Mouse (Mus musculus) cerebellum, postnatal 14 days (tissue): Measurements from ENCODE around the gene Frmpd2.
"Not testable (repeated sequence)": the region's sequence is repeated elsewhere in the genome, so short reads cannot be mapped to it uniquely, and the experiment has no call there.

ENCODE experiments used
- DNase-seq, 2 experiments: peaks; one replicate each; pipeline ENCODE4 v3.0.0; 2021; ENCODE audit warnings: mixed read lengths in 2 of 2

The Frmpd2 gene

DNA sequence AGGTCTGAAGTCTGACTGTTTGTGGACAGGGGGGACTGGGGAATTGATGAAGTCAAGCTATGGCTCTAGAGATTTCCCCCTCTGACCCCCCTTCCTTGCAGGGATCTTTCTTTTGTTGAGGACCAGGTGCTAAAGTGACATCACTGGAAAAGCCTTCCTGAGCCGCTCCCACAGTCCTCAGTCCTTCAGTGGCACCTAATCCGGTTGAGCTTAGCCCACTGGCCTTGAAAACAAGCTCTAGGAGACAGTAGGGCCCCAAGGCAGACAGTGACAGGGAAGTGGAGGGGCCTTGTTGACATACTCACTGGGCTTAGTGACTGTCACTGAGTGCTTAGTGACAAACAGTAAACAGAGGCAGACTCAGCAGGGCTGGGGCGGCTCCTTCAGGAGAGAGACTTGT is at the start of gene Frmpd2:
TSS of gene Frmpd2 (plus strand) at position 366 of the 400 bp plus-strand sequence.
- DNase-seq = no peak

DNA sequence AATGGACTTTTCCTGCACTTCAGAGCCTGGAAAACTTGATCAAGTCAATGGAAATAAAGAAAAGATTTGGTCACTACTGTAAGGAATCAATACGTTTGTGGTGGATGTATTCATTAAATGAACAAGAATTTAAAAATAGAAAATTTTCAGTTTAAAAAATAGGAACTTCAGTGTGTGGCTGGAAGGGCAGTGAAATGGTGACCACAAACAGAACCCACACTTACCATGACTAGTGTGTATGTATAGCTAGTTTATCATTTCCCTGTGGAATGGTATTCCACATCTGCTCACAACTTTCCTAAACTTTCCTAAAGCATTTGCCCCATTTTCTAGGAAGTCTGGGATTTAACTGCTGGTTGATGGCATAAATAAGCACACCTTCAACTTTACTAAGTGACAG is 48.5 kb upstream of the Frmpd2 start:
- DNase-seq = no peak

DNA sequence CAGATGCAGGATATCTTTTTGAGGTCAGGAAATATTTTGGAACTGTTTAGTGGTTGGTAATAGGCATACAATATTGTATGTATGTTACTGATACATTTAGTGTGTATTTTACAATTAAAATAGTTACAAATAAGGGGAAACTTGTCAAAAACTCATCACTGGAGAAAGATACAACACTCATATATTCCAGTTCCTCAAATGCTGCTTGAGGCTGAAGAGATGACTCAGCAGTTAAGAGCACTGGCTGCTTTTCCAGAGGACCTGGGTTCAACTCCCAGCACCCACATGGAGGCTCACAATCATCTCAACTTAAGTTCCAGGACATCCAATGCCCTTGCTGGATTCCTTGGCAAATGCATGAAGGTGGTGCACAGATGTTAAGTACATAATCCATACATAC is 47.4 kb upstream of the Frmpd2 start:
- DNase-seq = no peak

DNA sequence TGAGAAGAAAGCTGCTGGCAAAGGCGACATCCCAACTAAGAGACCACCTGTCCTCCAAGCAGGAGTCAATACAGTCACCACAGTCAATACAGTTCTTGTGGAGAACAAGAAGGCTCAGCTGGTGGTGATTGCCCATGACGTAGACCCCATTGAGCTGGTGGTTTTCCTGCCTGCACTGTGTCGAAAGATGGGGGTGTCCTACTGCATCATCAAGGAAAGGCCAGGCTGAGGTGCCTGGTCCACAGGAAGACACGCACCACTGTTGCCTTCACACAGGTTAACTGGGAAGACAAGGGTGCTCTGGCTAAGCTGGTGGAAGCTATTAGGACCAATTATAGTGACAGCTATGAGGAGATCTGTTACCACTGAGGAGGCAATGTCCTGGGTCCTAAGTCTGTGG is 39.0 kb upstream of the Frmpd2 start:
- not testable (repeated sequence) for DNase-seq

DNA sequence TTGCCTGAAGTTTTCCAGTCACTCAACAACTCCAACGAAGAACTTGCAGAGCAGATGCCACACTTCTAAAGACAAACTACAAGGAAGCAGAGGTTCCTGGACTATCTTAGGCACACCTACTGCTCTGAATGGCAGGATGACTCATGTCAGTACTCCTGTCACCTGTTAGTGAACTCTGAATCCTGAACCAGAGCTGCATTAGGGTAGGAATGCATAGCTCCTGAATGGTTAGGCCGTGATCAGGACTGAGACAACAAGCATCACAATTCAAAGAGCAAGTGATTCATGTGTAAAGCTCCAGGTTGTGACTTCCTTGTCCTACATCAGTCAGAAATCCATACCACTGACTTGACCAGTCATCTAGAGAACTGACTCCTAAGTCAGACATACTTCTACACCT is 27.7 kb upstream of the Frmpd2 start:
- DNase-seq = no peak

DNA sequence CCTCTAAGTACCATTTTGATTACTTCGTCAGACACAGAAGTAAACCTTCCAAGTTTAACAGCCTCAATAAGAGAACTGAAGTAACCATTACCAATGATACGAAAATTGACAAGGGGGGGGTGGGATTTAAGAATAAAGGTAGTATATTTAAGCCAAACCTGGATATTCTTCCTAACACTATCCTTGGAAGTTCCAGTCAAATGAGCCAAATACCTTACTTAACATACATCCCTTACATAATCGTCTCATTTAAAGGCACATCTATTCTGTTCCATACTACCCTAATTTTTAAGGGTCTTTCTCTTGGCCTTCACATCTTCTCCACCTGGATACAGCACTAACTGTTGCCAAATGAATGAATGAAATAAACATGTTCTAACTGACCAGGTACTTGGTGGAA is 25.5 kb upstream of the Frmpd2 start:
- DNase-seq = no peak

DNA sequence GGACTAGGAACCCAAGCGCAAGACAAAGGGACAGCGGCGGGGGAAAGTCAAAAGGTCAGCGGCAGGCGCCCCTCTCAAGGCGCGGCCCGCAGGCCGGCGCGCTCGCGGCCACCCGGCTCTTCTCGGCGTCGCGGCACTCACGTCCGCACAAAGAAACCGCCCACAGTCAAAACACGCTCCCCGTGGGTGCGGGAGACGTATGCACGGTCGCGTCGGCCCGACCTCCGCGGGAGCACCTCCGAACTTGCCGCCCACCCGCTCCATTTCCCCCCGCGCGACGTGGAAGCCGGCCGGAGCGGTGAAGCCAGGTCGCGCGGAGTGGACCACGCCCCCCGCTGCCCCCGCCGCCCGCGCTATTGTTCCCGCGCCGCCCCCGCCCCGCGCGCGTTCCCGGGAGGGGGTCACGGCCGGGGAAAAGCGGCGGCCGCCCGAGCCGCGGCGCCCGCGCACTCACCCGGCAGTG is 24.9 kb upstream of the Frmpd2 start:
- DNase-seq = no peak

DNA sequence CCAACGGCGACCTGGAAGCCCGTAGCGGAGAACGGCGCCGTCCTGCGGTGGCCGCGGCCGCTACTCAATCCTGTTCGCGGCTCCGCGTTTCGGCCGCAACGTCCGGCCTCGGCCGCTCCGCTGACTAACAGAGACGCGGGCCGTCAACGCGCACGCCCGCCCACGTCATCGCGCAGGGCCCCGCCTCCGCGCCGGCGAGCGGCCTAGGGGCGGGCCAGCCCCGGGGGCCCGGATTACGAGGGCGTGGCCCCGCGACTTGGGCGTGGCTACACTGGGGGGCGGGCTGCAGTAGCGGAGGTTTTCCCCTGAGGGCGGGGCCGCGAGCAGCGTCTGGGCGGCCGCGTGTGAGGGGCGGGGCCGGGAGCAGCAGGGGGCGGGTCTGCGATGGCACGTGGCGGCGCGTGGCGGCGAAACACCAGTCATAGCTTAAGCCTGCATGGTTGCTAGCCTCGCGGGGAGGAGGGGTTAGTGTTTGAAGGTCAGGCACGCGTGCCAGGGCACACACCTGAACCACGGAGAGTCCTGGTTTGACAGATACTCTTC is 24.4 kb upstream of the Frmpd2 start, which contains the start of gene Mapk8:
TSS of gene Mapk8 (minus strand) at position 132 of the 543 bp plus-strand sequence.
- peak; percentile 97 to 98 for DNase-seq

DNA sequence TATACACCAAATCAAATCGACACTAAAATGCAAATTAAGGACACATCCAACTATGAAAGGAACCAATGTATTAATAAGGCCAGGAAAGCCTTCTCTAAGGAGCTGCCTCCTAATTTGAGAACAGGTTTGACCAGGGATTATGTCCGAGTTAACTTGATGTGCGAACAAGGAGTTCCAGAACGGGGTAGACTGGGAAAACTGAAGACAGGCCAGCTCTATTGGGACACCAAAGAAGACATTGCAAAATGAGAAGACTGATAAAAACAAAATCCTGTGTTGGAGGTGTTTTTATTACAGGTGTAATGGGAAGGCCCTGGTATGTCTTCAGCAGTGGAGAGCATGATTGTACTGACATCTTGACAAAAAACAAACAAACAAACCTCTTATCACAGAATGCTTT is 23.2 kb upstream of the Frmpd2 start:
- DNase-seq = no peak

DNA sequence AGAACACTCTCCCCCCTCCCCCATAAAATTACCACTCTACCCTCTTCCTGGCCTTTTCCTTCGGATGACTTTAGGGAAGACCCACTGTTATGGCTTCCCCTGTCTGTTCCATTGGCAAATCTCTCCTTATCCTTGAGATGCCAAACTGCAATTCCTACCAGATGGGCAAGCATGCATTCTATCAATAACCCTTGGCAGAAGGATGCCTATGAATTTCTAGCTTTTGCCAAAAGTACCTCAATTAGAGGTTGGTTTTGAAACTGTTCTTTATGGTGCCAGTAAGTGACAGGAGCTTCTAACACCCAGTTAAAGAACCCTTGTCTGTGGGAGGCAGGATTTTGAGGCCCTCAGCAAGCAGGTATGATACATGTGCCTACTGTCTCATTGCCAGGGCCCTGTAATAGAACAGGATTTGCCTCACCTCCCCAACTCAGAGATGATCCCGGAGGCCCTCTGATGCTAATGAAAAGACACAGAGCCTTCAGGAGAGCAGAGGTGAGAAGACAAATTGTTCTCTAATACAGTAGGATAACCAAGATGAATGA is 22.1 kb upstream of the Frmpd2 start:
- peak; percentile 10 to 30 for DNase-seq

DNA sequence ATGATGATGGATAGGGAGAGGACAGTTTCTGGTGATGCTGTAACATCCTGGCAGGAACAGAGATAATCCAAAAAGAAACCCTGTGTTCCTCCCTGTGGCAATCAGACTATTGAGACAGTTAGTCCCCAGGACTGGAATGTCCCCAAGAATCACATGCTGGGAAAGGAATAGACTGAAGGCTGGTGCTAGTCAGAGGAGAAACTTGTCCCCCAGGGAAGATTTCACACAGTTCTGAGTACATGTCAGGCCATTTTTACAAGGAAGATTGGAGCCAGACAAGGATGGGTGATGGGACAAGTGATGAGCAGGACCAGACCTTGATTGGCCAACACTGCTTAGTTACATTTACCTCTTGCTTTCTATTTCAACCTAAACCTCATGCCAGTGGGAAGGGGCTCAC is 21.2 kb upstream of the Frmpd2 start:
- DNase-seq = no peak

DNA sequence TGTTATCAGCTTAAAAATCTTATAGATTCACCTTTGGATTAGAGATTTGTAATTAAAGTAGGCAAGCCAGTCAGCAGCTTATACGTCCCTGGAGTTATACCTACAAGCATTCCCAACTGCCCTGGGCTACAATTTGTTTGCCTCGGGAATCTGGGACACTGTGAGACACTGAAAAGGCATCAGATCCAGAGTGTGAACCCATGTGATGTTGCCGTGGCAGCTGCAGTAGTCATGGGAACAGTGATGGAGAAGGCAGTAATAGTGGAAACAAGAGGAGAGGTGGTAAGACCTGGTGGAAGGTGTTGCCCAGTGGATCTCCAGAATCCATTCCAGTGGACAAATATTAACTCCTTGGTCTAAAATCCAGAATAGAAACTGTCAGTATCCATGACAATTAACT is 7.8 kb upstream of the Frmpd2 start:
- no peak for DNase-seq

DNA sequence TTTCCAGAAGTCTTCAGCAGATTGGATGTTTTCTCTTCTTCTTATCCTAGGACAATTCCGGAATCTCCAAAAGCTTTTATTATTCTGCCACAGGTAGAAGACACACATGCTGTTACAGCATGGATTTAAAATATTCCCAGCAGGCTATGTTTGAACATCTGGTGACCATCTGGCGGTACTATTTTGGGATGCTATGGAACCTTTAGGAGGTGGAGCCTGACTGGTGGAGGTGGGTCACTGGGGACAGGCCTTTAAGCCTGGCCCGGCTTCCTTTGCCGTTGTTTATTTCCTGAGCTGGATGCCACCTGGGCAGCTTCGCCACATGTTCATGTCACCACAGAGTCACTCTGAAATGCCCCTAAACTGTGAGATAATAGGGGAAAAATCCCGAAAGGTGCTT is 3.7 kb upstream of the Frmpd2 start:
- no peak for DNase-seq

DNA sequence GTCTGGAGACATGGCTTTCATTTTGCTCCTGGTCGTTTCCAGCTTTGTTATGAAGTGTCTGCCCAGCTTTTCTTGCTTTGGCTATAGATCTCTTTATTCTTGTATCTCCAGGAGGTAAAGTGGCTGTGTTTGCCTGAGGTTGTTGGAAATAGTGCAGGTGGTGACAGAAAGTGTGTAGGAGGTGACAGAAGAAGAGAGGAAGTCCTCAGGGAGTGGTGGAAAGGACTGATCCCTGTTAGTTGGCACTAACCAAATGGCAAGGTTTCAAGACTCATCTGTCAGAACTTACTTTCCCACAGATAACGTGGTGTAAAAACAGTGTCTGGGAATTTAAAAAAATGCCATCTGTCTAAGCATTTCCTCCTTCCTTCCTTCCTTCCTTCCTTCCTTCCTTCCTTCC is 3.0 kb downstream of the Frmpd2 start:
- no peak for DNase-seq

DNA sequence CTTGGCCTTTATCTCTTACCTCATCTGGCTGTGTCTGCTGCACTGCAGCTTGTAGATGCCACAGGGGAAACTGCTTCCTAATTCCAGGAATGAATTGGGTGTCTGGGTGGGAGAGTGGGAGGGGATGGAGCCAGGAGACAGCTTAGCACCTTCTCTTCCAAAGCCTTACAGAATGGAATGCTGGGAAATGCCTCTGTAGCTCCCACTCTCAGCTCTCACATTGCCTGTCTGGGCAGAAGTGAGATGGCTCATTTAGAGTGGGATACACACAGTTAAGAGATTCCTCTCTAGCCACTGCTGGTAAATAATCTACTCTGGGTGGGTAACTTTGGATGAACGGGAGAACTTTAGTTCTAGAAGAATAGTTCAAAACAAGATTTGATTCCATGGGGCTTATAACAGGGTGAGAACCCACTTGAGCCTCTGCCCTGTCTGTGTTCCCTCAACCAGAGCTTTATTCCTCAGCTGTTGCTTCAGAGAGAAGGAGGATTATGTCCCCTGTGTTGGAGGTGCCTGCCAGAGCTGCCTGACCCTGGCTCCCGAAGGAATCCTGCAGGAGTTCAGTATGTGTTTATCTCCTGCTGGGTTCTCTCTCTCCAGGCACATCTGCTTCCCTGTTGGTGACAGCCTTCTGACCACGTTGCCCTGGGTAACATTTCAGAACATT is 4.7 kb downstream of the Frmpd2 start:
- DNase-seq = no peak

DNA sequence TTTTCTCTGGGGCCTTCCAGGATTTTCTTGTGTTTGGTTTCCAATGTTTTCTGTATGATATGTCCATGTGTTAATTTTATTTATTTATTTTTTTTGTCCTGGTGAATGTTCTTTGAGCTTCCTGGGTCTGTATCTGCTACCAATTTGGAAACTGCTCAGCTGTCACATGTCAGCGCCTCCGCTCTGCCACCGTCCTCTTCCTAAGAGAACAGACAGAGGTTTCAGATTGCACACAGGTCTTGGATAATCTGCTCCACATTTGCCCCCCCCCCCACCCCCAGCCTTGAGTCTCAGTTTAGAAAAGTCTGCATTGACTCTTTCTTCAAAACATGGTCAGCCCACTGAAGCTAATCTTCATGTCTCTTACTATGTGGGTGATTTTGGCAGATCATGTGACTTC is 10.5 kb downstream of the Frmpd2 start:
- DNase-seq = no peak

DNA sequence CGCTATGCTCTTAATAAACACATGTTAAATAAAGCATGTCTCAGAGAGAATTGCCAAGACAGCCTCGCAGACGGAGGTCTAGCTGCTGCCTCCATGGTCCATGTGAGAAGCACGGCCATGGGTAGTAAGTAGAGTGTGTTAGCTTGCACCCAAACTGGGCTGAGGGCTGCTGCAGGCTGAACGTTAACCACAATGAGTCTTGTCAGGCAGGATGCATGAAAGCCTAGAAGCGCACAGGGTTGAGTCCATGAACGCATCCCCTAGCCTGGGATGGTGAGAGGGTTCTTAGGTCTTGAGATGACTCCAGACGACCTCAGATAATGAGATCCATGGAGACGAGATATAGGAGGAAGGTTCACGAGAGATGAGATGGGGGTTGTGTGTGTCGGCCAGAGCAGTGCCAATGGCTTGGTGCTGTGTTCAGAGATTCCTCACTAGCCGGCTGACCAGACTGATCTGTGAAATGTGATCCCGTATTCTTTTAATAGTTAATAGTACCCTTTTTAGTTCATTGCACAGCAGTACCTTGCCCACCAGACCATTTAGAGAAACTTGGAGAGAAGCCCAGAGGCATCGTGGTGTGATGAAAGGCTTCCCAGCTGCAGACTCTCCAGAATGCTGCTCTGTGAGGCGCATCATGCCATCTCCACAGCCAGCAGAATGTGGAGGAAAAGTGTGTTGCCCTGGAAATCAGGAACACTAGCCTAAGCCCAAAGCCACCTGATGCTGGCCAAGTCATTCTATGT is 16.5 kb downstream of the Frmpd2 start:
- no peak for DNase-seq

DNA sequence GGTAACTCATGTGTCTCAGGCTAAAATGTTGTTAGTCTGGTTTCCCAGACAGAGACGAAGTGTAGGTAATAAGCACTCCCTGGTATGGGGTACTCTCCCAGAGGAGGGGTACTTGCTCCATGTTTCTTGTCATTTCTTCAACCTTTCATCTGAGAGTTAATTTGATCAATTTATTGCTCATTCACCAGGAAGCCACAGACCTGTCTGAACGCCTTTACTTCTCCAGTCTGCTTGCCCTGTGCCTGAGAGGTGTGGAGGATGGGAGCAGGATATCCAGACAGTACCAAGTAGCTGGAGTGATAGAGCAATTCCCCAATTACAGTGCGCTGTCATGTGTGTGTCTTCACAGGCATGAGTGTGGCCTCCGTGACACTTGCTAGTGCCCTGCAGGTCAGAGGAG is 23.7 kb downstream of the Frmpd2 start:
- no peak for DNase-seq

DNA sequence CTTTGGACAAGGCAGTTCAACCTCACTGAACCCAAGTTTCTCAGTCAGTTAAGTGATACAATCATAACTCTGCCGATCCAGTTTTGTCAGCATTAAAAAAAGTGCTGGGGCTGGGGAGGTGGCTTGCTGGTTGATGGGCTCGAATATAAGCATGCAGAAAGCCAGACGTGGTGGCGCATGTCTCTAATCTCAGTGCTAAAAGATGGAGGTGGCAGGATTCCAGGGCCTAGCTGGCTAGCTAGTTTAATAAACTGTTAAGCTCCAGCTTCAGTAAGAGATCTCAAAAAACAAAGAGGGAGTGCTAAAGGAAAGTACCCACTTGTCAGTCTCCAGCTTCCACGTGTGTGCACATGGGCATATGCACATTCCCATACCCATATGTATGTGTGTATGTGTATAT is 25.9 kb downstream of the Frmpd2 start:
- no peak for DNase-seq

DNA sequence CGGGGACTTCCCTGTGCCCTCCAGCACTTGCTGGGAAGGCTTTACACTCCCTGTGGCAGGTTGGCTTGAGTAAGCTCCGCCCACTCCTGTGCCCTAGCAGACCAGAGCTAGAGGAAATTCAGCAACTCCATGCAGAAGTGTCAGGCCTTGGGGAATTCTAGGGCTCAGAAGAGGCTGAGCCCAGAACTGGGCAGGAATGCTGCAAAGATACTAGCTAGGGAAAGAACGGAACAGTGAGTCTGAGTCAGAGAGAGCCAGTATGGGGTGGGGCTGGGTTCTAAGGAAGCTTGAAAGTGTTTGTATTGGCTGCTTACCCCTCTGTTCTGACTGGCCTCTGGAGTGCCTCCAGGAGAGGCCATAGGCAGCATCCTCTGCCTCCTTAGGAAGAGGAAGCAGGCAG is 27.4 kb downstream of the Frmpd2 start:
- no peak for DNase-seq

DNA sequence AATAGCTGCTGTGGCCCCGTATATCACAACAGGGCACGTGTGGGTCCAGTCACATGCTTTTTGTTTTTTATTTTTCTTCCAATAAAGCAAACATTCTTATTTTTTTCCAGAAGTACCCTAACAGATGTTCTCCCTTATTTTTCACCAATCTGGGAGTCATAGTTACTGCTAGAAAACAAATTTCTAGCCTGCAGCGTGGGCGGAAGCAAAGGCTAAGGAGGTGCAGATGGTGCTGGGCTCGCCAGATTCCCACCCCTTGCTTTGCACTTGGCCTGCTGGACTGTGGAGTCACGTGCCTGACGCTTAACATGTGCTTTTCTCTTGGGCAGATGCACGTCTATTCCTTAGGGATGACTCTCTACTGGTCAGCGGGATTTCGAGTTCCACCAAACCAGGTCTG is 29.1 kb downstream of the Frmpd2 start:
- peak; percentile 34 to 41 for DNase-seq

DNA sequence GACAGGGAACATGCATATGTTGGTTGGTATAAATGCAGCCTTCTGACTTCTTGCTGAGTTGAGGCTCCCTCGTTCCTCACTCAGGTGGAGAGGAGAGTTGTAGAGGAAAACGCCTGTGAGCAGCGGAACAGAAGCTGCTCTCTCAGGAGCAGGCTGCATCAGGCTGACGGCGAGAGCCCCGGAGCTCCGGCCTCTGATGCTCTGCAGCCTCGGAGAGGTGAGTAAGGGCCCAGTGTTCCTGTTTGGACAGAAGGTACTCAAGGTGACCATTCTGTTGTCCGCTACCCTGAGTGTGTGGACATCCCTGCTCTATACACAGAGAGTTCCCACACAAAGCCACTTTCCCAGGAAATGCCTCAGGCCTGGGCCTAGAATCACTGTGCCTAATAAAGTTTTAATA is 31.8 kb downstream of the Frmpd2 start:
- no peak for DNase-seq

DNA sequence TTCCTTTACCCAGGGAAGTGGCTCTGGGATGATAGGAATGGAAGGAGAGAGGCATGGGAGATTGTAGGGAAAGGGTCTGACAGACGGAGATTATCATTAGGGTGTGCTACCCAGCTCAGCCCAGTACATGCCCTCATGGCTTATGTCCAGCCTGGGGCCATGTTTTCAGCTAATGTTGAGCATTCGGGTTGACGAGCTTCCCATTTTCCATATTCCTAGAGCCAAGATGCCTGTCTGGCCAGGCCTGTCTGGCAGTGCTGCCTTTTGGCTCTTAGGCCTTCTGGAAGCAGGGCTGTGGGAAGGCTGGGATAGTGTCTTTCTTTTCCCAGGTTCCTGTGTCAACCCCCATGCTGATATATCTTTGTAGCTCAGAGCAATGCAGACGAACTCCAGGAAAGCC is 35.2 kb downstream of the Frmpd2 start:
- DNase-seq = peak; percentile 71 to 79

DNA sequence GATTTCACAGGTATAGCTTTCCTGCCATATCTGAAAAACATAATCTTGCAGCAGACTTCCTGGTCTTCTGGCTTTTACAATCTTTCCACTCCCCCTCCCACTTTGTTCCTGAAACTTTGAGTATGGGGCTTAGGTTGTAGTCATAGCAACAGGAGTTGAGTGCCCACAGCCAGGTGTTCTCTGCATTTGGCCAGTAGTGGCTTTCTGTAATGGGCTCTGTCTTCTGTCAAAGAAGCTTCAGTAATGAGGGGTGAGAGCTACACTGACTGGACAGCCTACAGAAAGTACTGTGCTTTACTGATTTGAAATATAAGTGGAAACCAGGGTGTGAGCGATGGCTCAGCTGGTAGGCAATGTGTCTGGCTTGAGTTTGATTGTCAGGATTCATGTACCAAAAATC is 37.2 kb downstream of the Frmpd2 start:
- no peak for DNase-seq
